Mouse (Mus musculus) thymus, adult 2 months (tissue): ENCODE results near the gene Insl3.

ENCODE experiments used
- CTCF ChIP-seq: fragments of 200-500 bp; IDR thresholded peaks from 2 replicates; pipeline ENCODE4 v1.5.1; 2012; ENCODE audit warnings: mild to moderate bottlenecking, control low read depth, low read length, moderate library complexity, borderline replicate concordance; ENCODE audit not compliant: control insufficient read depth, poor library complexity, insufficient read depth; ENCODE audit errors: extremely low read depth
- POLR2A ChIP-seq: fragments of 200-500 bp; IDR thresholded peaks from 2 replicates; pipeline ENCODE4 v1.6.1; 2012; ENCODE audit warnings: mild to moderate bottlenecking, low read length, control low read depth, moderate library complexity; ENCODE audit not compliant: control insufficient read depth, poor library complexity, insufficient read depth; ENCODE audit errors: extremely low read depth

DNA sequence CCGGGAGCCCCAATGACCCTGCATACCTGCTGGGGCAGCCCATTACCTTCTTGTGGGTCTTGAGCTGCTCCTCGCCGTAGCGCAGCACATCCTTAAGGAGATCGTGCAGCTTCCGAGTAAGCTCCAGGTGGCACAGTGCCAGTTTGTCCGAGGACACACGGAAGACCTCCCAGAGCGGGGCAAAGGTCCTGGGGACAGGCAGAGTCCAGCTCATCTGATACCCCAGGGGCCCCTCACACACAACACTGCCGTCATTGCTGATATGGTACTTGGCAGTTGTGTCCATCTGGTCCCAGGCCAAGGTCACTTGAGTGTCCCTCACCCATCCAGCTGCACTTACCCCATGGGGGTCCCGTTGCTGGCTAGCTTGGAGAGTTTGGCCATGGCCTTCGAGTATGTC, 28.1 kb downstream of the Insl3 start:
- TF ChIP-seq CTCF (no peak), POLR2A (no peak)
